Mouse (Mus musculus) brain, adult 2 months (tissue): Measurements from ENCODE around the gene Gm8257.
"Not testable (repeated sequence)": the region's sequence is repeated elsewhere in the genome, so short reads cannot be mapped to it uniquely, and the experiment has no call there.

ENCODE experiments used
- DNase-seq: peaks from one replicate; pipeline ENCODE4 v3.0.0; 2011; ENCODE audit warnings: low read depth, low spot score

Gene Gm8257

DNA sequence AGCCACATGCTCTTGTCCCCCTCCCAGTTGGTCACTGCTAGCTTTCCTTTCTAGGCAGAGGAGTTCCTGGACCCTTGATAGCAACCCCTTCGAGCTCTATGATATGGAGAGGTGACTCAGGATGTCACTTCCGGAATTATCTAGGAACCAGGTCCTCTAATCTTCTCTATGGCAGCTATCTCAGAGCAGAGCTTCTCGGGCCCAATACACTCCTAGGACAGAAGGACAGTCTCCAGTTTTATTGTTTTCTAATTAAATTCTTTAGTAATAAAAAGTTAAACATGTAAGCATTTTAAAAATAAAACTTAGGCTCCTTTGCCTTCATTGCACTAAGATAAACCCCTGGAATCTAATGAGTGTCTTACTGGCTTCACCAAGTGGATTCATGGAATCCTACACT lies at the start of gene Gm8257:
Gene Gm8257 (minus strand): TSS at position 101 of the 400 bp plus-strand sequence.
- DNase-seq: not testable (repeated sequence)

DNA sequence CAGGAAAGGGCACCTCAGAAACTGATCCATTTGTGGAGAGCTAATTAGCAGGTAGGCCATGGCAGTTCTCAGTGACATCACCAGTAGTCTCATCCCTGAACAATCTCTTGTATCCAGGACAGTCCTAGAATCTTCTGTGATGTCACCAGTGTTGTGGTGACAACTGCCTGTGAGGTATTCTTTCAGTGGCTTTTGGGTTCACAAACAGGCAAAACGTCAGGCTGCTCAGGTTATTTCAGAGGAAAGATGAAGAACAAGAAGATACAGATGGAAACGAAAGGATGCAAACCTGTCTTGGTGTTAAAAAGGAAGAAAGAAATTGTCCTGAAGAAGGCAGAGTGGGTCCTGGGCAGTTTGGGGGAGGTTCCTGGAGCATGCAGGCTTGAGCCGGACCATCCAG lies 44.0 kb upstream of the Gm8257 start, which contains the start of gene Gm8267:
Gene Gm8267 (minus strand): TSS at position 101 of the 400 bp plus-strand sequence.
- no peak for DNase-seq

DNA sequence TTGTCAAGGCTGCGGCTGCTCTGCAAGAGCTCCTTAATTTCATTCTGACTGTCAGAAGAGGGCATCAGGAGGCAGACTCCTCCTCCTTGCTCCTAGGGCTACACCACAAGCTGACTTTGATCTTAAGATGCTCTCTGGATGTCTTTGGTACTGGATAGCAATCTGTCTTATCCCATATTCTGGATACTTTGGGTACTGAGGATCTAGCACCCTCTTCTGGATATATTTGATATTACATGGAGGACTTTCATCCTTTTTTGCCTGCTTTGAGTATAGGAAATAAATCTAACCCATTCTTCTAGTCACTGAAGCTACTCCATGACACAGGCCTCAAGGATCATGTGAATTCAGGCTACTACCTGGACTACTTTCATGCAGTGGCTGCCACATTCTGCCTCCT lies 36.5 kb upstream of the Gm8257 start:
- not testable (repeated sequence) for DNase-seq

DNA sequence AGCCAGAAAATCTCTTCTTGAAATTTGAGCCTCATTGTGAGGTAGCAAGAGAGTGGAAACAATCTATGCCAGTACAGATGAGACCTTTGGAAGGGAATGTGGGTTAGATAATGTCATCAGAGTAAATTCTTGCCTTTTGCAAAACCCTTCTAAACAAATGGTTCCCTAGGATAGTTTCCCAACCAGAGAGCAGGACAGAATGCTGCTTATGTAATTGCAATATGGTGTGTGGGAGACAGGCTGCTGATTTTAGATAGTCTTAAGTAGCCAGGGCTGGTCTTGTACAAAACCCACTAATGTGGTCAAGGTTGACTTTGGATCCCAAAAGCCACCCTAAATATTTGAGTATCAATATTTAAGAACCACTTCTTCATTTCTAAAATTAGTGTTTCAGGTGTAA lies 24.5 kb upstream of the Gm8257 start:
- DNase-seq: not testable (repeated sequence)

DNA sequence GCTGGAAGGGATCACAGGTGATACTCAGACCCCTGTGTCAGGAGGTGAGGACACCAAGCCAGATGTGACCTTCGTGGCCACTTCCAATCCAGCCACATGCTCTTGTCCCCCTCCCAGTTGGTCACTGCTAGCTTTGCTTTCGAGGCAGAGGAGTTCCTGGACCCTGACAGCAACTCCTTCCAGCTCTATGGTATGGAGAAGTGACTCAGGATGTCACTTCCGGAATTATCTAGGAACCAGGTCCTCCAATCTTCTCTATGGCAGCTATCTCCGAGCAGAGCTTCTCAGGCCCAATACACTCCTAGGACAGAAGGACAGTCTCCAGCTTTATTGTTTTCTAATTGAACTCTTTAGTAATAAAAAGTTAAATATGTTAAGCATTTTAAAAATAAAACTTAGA lies 78.5 kb downstream of the Gm8257 start, which contains the start of gene Gm5624:
Gene Gm5624 (minus strand): TSS at position 202 of the 400 bp plus-strand sequence.
- DNase-seq: not testable (repeated sequence)
